Mouse (Mus musculus): Measurements from ENCODE around the gene Crim1.

The Crim1 gene

DNA sequence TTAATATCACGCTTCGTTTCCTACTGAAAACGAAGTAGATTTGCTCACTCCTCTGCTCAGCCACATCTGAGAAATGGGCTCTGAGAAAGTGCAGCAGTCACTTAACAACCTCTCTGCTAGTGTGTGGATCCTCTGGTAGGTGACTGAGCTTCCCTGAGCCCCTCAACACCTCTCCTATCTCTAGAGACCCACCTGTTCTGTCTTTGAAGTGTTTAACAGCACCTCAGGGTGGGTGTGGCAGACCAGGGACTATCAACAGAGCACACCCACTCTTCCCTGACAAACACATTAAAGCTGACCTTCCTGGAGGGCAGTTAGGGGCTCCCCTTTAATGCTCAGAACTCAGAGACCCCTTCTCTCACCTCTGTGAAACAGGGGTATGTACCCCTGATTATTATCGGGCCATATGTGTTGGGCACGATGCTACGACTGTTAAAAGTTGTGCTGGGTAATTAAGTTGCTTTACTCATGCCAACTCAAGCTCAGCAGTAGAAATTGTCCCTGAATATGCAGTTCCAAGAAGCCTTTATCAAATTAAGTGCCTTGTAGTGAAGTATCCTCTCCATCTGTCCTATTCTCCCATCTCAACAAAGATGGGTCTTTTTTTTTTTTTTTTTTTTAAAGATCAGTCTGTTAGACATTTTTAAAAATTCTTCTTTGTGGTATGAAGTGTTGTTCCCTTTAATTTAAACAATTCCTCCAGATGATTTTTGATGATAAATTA is 90.3 kb downstream of the Crim1 start:
- no peak for DNase-seq

DNA sequence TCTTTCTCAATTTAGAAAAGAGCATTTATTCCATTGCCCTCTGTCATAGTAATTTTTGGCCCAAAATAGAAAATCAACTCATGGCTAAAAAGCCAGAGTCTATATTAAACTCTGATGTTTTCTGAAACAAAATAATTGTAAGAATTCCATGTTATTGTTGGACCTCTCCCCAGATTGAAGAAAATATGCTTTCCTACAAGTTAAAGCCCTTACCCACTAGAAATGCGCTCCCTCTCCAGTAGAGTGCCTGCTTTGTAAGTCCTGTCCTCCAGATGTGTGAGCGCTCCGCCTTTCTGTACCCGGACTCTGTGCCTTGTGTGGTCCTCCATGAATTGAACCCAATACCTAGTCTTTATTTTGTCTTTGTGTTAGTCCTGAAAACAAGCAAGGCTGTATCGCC is 91.0 kb downstream of the Crim1 start:
- no peak for DNase-seq

DNA sequence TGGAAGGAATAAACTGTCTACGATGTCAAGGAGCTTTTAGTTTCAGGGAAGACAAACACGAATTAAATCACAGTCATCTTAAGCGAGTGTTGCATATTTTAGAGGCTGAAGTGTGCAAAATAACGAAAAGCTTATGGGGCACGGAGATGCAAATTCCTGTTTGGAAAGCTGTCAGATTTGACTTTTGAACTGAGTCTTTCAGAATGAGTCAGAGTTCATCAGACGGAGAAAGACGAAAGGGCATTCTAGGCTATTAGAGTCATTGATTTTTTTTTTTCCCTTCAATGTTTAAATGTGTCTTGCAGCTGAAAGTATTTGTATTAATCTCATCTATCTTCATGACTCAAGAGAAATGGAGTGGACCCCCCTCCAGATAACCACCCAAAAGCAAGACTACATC is 92.3 kb downstream of the Crim1 start:
- DNase-seq: no peak

DNA sequence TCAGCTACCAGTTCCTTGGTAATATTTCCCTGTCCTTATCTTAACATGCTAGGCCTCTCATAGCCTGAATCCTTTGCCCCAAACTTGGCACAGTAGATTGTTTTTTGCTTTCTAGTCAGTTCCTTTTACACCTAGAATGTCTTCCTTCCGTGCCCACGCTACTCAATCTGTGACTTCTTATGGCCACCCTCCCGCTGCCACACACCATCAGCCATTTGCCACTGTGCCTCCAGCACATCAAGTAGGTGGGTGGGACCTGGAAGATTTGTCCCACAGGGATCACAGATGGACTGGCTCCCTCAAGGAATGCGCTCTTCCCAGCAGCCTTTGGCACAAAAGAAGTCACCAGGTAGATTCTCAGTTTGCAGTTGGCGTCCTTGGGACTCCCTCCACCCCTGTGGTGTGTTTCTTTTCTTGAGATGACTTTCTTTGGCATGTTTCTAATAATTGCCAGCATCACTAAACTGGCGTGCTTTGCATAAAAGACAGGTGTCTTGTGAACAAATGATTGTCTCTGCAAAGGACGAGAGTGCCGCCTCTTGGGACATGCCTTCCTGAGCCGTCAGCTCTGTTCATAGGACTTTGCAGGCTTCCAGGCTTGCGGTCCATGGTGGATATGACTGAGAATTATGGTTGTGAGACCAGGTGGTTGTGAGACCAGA is 92.9 kb downstream of the Crim1 start:
- no peak for DNase-seq

DNA sequence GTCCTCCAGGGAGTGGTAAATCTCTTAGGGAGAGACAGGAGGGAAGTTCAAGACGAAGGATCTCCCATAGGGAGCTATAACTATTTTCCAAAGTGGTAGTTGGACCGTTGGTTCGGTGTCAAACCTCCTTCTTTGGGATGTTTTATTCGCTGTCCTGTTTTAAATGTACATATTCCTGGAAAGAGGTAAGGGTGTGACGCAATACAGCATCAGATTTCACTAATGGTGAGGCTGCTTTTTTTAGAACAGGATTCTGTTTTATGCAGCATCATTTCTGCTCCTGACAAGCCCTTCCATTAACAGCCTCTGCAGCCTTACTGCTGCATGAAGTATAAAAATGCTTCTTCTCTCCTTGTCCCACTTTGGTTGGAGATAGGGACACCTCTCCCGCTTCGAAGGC is 95.9 kb downstream of the Crim1 start:
- DNase-seq: no peak

DNA sequence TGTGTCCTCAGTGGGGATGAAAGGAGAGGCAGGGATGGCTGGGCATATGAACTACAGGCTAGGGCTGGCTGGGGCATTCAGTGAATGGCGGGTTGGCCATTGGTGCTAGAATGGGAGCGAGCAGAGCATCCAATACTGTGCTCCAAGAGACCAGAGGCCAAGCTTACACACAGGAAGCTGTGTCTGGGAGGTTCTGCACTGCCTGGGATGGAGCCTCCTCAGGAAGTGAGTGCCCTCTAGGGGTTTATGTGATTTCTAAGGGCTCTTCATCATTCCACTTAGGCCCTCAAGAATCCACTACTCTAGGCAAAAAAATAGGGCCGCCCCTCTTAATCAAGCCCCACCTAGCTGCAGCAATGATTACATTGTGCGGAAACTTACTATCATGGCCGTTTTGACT is 98.1 kb downstream of the Crim1 start:
- DNase-seq: no peak

DNA sequence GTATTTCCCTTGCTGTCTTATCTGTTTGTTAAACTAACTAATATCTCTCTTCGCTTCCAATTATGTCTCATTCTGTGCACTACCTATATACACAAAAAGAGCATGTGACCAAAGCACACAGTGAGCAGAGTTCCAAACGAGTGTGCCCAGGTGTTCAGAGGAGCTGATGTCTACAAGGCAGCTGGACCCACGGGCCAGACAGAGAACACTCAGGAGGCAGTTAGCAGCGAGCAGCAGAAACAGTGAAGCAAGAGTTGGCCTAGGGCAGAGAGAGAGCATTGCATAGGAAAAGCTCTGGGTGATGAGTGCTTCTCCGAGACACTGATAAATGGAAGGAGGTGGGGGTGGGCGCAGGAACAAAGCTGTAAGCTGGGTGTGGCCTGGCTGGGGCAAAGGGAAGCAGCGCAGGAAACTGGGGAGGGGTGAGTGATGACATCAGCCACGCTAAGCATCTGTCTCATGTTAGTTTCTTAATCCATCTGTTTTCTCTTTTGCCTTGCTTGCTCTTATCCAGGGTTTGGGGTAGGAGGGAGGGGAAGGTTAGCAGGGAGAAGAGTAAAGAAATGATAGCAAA is 99.0 kb downstream of the Crim1 start:
- peak in 1 of 2 experiments; percentile 17 for DNase-seq

DNA sequence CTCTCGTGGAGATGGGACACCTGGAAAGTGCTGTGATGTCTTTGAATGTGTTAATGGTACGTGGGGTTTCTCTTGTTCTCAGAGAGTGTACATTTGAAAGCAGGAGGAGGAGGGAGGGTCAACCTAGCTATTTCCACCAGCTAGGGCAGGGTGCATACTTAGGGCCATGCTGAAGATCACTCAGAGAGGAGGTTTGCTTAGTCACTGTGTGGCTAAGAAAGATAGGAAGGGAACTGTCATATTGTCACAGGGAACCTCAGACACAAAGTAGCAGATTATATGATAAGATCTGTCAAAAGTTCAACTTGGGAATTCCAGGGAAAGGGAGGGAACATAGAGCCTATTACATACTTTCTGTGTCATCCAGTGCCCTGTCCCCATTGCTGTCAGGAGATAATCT is 103.0 kb downstream of the Crim1 start:
- no peak for DNase-seq

DNA sequence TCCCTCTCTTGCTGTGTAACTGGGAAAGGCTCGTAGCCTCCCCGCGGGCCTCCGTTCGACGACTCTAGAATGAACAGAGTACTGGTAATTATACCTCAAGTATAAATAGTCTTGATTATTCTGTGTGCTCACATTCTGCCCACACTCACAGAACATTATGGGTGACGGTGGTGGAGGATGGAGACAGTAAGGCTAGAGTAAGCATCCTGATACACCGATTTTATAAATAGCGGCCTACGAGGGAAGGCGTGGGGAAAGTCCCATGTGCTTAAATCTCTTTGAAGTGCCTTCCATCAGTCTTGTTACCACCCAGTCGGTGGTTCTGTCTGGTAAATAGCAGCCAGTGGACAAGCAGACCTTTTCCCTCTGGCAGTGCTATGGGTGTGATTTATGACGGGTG is 104.0 kb downstream of the Crim1 start:
- DNase-seq: no peak

DNA sequence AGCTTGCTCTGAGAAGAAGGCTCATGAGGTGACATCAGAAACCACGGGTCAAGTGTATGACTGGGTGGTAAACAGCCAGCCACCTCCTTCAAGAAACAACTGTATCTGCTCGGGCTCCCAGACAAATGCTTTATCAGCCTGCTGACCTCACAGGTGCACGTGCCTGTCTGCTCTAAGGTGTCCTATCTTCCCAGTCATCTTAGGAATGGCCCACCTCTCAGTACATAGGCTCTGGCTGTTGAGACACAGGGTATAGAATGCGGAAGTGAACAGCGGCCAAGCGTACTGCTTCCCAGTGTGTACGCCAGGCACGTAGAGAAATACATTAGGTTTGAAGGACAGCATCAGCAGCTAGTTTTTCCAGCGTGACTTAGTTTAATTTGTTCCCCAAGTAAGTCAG is 106.4 kb downstream of the Crim1 start:
- no peak for DNase-seq

DNA sequence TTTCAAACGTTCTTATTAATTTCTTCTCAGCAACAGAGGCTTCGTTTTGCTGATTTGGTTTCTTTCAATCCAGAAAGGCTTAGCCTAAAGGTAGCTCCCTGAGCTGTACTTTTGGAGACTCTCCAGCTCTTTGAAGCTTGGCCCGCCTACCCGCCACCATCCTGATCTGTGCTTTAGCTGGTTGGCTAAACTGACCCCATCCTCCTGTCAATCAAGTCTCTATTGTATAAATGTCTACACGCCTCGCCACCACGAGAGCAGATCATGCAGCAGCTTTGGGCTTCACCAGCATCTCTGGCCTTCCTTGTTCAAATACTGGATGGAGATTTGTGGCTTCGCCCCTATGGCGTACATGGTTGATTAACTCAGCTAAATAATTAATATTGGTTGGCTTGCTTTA is 108.2 kb downstream of the Crim1 start:
- DNase-seq: no peak

DNA sequence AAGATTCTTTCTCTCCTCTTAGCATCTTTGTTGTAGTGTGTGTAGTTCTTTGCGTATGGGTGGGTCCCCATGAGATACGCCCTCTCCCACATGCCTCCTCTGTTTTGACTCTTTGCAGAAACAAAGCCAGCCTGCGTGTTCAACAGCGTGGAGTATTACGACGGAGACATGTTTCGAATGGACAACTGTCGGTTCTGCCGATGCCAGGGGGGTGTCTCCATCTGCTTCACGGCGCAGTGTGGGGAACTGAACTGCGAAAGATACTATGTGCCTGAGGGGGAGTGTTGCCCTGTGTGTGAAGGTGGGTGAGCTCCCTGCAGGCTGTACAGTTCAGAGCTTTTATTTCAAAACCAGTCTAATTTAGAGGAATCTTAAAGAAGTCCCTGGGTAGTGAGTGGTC is 113.0 kb downstream of the Crim1 start:
- no peak for DNase-seq

DNA sequence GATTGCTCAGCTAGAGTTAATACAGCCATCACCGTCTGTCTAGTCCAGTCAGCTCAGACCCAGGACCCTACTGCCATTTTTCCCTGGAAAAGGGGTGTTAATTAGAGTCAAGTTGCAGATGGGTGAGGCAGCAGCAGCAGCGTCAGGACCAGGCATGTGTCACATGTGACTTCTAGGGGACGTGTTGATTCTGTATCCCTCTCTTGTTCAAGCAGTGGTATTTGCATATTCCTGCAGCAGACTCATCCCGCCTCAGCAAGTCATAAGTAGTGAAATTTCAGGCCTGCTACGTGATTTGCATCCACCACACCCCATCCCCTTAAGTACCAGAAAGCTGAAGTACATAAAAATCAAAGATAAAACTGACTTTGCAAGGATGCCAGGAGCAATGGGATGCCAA is 113.6 kb downstream of the Crim1 start:
- no peak for DNase-seq

DNA sequence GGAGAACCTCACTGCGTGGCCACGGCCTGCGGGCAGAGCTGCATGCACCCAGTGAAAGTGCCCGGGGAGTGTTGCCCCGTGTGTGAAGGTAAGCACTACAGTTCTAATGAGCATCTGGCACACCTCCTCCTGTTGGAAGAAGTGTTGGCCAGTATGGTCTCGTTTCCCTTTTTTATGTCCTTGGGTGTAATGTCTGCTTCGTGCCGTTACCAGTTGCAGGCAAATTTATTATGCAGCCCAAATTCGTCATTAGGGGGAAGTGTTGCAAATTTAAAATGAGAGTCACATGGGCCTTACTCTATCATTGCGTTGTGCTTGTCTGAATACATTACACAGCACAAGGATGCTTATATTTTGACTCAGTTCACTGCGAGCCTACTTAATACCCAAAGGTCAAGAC is 115.6 kb downstream of the Crim1 start:
- no peak for DNase-seq

DNA sequence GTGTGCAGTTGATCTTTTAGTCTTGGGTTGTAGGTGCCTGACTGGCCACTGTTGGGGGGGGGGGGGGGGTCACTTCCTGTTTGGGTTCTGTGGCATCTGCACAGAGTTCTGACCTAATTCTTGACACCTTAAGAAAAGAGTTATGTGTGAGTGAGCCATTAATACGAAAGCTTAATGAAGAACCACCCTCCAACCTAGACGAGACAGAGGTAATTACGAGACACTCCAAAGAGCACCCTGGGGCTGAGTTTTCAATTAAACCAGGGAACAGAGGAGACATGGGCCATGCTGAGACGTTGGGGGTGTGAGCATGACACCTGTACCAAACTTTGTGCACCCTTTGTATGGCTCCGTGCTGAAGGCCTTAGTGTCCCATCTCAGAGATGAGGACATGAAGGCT is 117.3 kb downstream of the Crim1 start:
- no peak for DNase-seq

DNA sequence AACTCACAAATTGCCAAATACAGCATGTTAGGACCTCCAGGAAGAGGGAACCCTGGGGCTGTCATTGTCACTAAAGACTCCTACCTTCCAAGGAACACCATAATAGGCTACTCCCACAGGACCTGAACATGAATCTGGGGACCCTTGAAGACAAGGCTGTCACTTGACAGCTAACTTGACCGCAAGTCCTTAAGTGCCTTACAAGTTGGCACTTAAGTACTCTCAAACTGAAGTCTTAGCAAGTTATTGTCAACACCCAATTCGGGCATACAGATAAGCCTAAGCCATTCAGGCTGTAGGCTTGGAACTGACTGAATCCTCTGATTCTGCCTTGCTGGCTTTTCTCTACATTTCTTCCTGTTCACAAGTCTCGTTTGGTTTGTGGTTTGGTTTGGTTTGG is 118.8 kb downstream of the Crim1 start:
- no peak for DNase-seq

DNA sequence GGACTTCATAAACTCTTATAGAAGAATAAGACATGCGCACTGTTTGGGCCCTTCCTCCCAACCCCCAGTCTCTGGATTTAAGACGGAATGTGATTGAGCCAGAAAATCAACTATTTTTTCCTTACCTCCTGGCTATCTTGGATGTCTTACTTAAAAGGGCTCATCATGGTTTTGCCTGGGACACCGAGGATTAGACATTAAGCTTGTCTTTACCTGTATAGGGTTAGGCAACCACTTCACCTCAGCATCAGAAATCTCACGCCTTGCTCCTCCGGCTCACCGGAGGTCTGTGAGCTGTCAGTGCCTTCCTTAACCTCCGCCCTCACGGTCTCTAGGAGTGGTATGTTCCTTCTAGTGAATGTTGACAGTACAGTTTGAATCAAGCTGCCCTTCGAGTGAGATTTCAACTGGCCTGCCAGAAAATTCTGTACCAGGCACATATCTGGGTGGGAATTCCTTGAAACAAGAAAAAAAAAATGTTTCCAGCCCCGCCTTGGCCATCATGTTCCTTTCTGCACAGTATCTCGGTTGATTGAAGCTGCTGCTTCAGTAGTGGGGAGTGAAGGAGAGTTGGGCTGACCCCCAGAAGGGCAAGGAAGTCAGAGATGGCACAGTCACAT is 121.3 kb downstream of the Crim1 start:
- no peak for DNase-seq

DNA sequence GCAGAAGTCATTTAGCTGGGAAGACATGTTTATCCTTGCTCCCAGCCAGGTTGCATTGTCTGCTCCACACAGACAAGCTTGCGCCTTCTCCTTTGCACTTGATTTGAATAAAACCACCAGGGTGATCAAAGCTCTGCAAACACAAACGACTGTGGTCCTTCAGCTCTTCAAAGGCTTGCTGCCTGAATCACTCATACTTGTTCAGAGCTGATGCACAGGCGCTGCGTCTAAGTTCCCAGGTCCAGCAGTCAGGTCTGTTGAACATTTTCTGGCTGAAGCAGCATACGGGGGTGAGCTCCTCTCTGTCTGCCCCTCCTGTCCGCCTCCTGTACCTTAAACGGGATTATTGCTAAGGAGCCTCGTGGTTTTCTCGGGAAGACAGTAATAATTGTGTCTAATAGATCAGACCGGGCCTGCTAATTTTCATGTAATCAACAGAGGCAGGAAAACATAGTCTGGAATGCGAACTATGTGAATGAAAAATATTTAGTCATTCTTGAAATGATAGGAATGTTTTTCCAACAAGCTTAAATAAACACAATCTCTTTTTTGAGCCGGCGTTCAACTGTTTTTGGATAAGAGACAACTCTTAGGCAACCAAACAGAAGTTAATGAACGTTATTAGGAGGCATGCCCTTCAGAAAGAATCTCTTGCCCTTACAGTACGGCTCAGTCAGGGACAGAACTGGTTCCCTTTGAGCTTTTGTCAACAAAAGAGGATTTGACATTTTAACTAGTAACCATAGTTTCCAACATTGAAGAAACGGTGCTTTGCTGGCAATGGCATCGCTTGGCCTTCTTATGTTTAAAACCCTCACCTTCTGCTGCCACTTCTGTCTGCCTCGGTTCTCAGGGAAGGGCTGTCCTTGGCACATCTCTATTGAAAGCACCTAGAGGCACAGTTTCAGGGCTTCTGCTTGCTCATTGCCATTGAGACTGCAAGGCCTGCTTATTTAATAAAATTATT is 122.6 kb downstream of the Crim1 start:
- no peak for DNase-seq

DNA sequence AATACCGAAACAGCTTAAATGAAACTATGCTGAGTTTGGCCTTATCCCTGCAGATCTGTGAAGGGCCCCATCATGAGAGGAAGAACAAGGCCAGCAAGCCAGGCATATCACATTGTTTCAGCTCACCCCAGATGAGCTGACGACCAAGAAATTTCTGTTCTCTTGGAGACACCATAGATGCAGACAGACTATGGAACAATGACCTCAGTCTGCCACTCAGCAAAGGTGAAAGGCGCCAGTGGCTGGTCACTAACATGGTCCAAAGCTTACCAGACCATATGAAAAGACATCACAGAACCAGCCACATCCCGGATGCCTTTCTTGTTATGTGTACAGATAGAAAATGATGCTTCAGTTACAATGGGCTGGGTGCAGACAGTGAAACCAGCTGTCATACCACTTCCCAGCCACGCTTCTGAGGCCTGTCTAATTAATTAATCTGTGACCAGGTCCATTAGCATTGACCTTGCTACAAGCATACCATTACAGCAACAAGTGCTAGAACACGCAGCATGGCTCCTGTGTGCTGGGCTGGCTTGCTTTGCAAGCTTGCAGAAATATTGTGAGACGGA is 125.8 kb downstream of the Crim1 start:
- no peak for DNase-seq

DNA sequence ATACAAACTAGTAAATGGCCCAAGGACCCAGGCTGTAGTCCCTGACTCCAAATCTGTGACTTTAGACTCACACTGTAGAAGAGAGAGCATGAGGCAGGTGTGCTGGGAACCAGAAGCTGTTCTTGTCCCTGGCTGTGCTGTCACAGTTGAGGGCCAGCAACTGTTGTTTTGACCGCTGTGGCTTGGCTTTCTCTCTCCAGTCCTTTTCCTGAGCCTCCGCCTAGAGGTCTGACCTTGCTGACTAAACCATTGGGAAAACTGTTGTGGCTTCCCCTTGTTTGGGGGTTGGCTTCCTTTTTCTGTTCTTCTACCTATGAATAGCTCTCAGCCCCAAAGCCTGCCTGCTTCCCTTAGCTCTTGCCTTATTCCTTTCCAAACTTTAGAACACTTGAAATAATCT is 126.3 kb downstream of the Crim1 start:
- DNase-seq: no peak

DNA sequence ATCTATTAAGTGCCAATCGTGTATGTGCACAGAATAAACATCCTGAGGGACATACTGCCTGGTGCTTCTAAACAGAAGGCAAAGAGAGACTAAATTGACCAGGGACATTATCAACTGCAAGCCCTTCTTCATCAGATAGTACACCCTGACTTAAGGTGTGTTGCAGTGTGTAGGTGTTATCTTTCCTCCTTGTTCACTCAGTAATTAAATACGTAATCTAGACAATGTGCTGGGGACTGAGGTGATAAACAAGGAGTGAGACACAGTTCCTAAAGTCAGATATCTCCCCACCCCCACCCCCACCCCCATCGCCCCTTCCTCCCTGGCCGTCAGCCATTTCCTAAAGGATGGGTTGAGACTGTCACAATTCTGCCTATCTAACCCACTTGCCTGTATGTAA is 127.1 kb downstream of the Crim1 start:
- no peak for DNase-seq

DNA sequence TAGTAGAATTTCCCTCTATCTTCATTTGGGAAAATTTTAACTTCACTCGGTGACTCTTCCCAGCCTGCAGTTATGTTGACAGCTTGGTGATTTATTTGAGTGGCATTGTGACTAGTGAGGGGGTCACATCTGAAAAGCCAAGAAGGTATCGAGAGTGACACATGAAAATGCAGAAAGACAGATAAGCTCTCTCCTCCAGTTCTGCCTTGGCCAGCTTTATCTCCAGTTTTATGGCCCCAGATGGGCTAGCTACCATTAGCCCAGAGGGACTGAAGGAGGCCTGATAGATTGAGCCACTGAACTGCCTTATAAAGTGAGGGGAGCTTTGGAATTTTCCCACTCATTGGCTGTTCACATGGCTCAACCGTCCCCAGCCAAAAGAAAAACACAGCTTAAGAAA is 128.2 kb downstream of the Crim1 start:
- no peak for DNase-seq

DNA sequence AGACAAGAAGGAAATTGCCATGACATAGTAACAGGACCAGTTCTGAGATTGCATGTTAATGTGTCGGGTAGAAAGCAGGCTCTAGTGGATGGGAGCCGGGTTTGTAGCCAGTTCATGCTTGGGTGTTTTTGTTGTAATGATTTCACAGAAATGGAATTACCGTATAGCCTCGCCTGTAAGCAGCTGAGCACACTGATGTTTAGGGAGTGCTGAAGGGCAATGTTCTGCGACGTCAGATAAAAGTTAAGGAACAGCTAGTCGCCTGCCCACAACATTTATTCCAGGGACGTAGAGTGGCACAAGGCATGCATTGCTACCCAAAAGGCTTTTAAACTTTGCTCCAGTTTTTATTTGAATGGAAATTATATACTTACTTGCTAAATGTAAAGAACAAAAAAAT is 131.4 kb downstream of the Crim1 start:
- DNase-seq: no peak

Measured in thymus, adult 18-20 months (tissue).